Mouse (Mus musculus) cortical plate, adult 2 months (tissue): ENCODE results near the gene Dnaic1. TPM values are rescaled to one million over a fixed set of nuclear protein-coding genes. Genes with fewer than 3 reads are reported as not detected.

Experiments used
- H3K27ac ChIP-seq: fragments of 200-500 bp; 2 replicates; pipeline ENCODE4 v1.5.1; 2012; ENCODE audit warnings: low read length, control low read depth, inconsistent platforms; ENCODE audit not compliant: insufficient read depth
- H3K4me1 ChIP-seq: fragments of 200-500 bp; 2 replicates; pipeline ENCODE4 v1.6.1; 2011; ENCODE audit warnings: low read length; ENCODE audit not compliant: control insufficient read depth, insufficient read depth
- H3K4me3 ChIP-seq: fragments of 200-500 bp; 2 replicates; pipeline ENCODE4 v1.5.1; 2011; ENCODE audit warnings: mild to moderate bottlenecking, low read length, control low read depth; ENCODE audit not compliant: insufficient read depth
- CTCF ChIP-seq: fragments of 200-500 bp; IDR thresholded peaks from 2 replicates; pipeline ENCODE4 v1.5.1; 2011; ENCODE audit warnings: mild to moderate bottlenecking, control low read depth, low read length; ENCODE audit not compliant: insufficient read depth; ENCODE audit errors: extremely low read depth
- POLR2A ChIP-seq: fragments of 200-500 bp; IDR thresholded peaks from 2 replicates; pipeline ENCODE4 v1.6.1; 2011; ENCODE audit warnings: mild to moderate bottlenecking, low read length, control low read depth; ENCODE audit not compliant: insufficient read depth; ENCODE audit errors: extremely low read depth
- polyA plus RNA-seq: library from polyadenylated mRNA; depleted of rRNA; stranded (reverse); fragments of >200 nt; gene quantifications from 2 replicates; pipeline ENCODE4 v1.2.3, GENCODE M21; 2012

The Dnaic1 gene
- polyA plus RNA-seq, 1 experiment, result 12.5 TPM

GRCm38 (mm10) chr4:41639214-41639841, 69.8 kb downstream of the Dnaic1 start:
- TF ChIP-seq POLR2A, result no peak
- TF ChIP-seq CTCF, result no peak
- Histone ChIP-seq H3K4me3 (peak overlapping the region; percentile 94), H3K4me1 (peaks cover 2% of the 10 kb centered on the region; the same call in 1 of the 2 replicates), H3K27ac (peak overlapping the region; percentile 43)

GRCm38 (mm10) chr4:41639913-41640507, 70.4 kb downstream of the Dnaic1 start, which contains the start of gene Enho:
Gene Enho (minus strand): TSS chr4:41640324.
- H3K27ac ChIP-seq, result peak within 1 kb of the TSS; percentile 43
- H3K4me1 ChIP-seq, result peaks cover 2% of the 10 kb centered on the region; the same call in 1 of the 2 replicates
- TF ChIP-seq CTCF (no peak), POLR2A (0 out of 2 replicates have a peak, but pooled peaks have one; percentile 22)
- peak within 1 kb of the TSS; percentile 94 for H3K4me3 ChIP-seq

DNA sequence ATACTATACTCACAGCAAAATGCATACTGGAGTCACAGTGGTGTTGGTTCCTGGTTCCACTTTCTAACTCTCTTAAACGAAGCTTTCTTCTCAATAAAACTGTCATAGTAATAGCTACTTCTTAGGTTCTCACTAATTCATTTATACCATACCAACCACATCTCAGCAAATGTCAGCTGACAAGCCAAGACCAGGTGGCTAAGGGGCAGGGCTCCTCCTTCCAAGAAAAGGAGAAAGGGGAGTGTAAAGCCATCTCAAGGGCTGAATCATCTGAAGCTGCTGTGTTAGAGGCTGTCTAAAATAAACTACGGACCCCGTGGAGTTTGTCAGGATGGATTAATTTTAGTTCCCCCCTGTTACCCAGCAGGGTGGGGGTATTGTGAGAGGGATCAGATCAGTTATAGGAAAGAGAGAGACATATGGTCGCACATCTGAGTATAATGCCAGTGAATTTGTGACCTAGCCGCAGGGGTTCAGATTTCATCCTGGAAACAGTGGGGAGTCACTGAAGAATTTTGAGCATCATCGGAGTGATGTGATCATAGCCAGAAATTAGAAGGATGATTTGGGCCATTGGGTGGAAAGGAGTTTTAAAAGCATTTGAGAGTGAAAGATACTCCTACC, 71.7 kb downstream of the Dnaic1 start:
- Histone ChIP-seq H3K4me3 (no peak overlapping the region), H3K27ac (no peak overlapping the region), H3K4me1 (peaks cover 2% of the 10 kb centered on the region; the same call in 1 of the 2 replicates)
- TF ChIP-seq CTCF, result no peak
- no peak for TF ChIP-seq POLR2A

DNA sequence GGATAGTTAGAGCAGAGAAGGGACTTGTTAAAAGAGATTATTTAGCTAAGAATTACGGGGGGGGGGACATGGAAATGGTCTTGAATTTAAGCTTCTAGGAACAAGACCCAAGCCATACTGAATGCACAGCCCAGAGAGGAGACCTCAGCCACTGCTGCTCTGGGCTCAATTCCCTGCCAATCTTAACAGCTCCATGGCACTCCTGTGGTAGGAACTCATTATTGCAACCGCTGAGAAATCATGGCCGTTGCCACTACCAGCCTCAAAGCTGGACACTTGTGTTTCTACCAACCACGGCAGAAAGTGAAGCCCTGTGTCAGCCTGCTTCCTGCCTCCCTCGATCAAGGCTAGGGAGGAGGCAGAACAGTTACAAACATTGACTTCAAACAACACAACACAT, 75.9 kb downstream of the Dnaic1 start:
- Histone ChIP-seq H3K4me3 (no peak overlapping the region), H3K4me1 (no peaks in the 10 kb centered on the region), H3K27ac (no peak overlapping the region)
- TF ChIP-seq CTCF (peak; percentile 39), POLR2A (no peak)

- Histone ChIP-seq H3K27ac (peak overlapping the region; percentile 34; the same call in 1 of the 2 replicates), H3K4me3 (no peak overlapping the region), H3K4me1 (no peaks in the 10 kb centered on the region)
- no peak for TF ChIP-seq CTCF
- no peak for TF ChIP-seq POLR2A
Observed at GRCm38 (mm10) chr4:41648157-41648556, 78.6 kb downstream of the Dnaic1 start.

DNA sequence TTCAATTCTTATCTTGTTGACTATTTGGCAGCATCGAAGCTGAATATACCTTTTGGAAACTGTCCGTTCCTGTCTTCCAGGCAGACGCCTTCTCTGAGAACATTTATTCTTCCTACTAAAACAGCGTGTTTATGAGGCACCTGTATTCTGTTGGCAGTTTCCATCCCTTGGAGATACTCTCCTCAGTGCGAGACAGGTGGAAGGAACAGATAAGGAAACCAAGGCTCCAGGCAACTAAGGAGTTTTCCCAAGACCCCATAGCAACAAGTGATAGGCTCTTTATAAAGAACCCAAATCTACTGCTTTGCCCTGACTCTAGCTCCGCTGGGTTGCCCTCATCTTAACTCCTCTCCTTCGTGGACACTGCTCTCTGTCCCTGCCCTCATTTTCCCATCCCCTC, 79.1 kb downstream of the Dnaic1 start:
- Histone ChIP-seq H3K27ac (peak overlapping the region; percentile 34; the same call in 1 of the 2 replicates), H3K4me3 (no peak overlapping the region), H3K4me1 (no peaks in the 10 kb centered on the region)
- TF ChIP-seq POLR2A (no peak), CTCF (no peak)

DNA sequence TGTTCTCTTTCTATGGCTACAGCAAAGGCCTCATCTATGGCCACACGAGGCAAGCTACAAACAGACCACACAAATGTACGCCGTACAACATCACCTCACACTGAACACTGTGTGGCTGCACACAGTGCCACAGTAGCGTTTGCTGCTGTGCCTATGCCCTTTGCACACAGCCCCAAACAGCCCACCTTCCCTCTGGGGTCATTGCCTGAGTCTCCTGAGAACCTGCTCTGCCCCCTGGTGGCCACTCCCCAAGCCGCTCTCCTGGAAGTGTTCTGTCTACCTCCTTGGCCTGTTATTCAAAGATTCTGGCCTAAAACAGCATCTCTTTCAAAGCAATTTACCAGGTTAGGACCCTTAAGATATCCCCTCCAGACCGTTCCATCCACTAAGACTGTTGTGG, 83.7 kb downstream of the Dnaic1 start:
- no peak overlapping the region for H3K27ac ChIP-seq
- no peaks in the 10 kb centered on the region for H3K4me1 ChIP-seq
- TF ChIP-seq POLR2A (no peak), CTCF (peak; percentile 60)
- H3K4me3 ChIP-seq, result no peak overlapping the region

- Histone ChIP-seq H3K4me1 (no peaks in the 10 kb centered on the region), H3K27ac (no peak overlapping the region), H3K4me3 (no peak overlapping the region)
- TF ChIP-seq POLR2A (no peak), CTCF (no peak)
Observed at GRCm38 (mm10) chr4:41653730-41654129, 84.2 kb downstream of the Dnaic1 start.

DNA sequence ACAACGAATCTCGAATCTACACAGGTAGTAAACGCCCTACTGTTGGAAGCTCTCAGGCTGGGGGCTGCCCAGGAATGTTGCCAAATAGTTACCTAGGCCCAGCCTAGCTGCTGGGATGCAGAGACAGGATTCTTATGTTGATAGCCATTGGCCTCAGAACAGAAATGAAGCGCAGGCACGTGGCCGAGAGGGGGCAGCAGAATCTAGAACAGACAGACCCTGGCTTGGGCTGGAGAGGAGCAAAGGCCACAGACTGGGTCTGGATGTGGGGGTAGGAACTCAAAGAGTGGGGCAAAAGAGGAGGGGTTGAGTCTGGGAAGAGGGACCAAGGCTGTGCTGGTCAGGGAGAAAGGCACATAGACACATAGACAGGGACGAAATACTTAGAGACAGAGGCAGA, 84.6 kb downstream of the Dnaic1 start:
- no peak for TF ChIP-seq POLR2A
- peak; percentile 48 for TF ChIP-seq CTCF
- no peaks in the 10 kb centered on the region for H3K4me1 ChIP-seq
- H3K27ac ChIP-seq, result no peak overlapping the region
- no peak overlapping the region for H3K4me3 ChIP-seq
